Mouse (Mus musculus): ENCODE measurements around the gene Olfr118. TPM values are rescaled to one million over a fixed set of nuclear protein-coding genes. Genes with fewer than 3 reads are reported as not detected.

Gene Olfr118
- polyA plus RNA-seq (2014; fragmentation: Illumina TruSeq; extraction: RNeasy Lipid Tissue Mini Kit (QIAGEN cat#74804); ENCODE audit: low read depth, low replicate concordance), result not detected

GRCm38 (mm10) chr17:37666688-37667087 is at the start of gene Olfr118:
Gene Olfr118, plus strand, starts transcription at chr17:37666988.

GRCm38 (mm10) chr17:37627009-37627408 is 39.8 kb upstream of the Olfr118 start, which contains the start of the genes Olfr115 and Olfr116:
Gene Olfr115, minus strand, starts transcription at chr17:37627109.
Gene Olfr116, minus strand, starts transcription at chr17:37627199.

GRCm38 (mm10) chr17:37663682-37664081 is 3.1 kb upstream of the Olfr118 start, which contains the start of gene Olfr117:
Gene Olfr117, minus strand, starts transcription at chr17:37663782.

GRCm38 (mm10) chr17:37696264-37696663 is 29.5 kb downstream of the Olfr118 start, which contains the start of gene Olfr119:
Gene Olfr119, plus strand, starts transcription at chr17:37696564.

GRCm38 (mm10) chr17:37721508-37721907 is 54.7 kb downstream of the Olfr118 start, which contains the start of gene Olfr120:
Gene Olfr120, plus strand, starts transcription at chr17:37721808.

Other genes with a start within 250 kb of the Olfr118 start
- not detected for gene Olfr108, start 221.5 kb upstream of the Olfr118 start, polyA plus RNA-seq (2014; fragmentation: Illumina TruSeq; extraction: RNeasy Lipid Tissue Mini Kit (QIAGEN cat#74804); ENCODE audit: low read depth, low replicate concordance)
- gene Olfr109, start 208.1 kb upstream of the Olfr118 start, polyA plus RNA-seq (2014; fragmentation: Illumina TruSeq; extraction: RNeasy Lipid Tissue Mini Kit (QIAGEN cat#74804); ENCODE audit: low read depth, low replicate concordance), result not detected
- not detected for gene H2-M2, start 183.4 kb upstream of the Olfr118 start, polyA plus RNA-seq (2014; fragmentation: Illumina TruSeq; extraction: RNeasy Lipid Tissue Mini Kit (QIAGEN cat#74804); ENCODE audit: low read depth, low replicate concordance)
- gene Olfr110, start 174.5 kb upstream of the Olfr118 start, polyA plus RNA-seq (2014; fragmentation: Illumina TruSeq; extraction: RNeasy Lipid Tissue Mini Kit (QIAGEN cat#74804); ENCODE audit: low read depth, low replicate concordance), result not detected
- not detected for gene Olfr111, start 159.0 kb upstream of the Olfr118 start, polyA plus RNA-seq (2014; fragmentation: Illumina TruSeq; extraction: RNeasy Lipid Tissue Mini Kit (QIAGEN cat#74804); ENCODE audit: low read depth, low replicate concordance)
- gene Olfr112, start 97.5 kb upstream of the Olfr118 start, polyA plus RNA-seq (2014; fragmentation: Illumina TruSeq; extraction: RNeasy Lipid Tissue Mini Kit (QIAGEN cat#74804); ENCODE audit: low read depth, low replicate concordance), result 40.7 TPM
- not detected for gene Olfr113, start 89.3 kb upstream of the Olfr118 start, polyA plus RNA-seq (2014; fragmentation: Illumina TruSeq; extraction: RNeasy Lipid Tissue Mini Kit (QIAGEN cat#74804); ENCODE audit: low read depth, low replicate concordance)
- gene Olfr114, start 74.2 kb upstream of the Olfr118 start, polyA plus RNA-seq (2014; fragmentation: Illumina TruSeq; extraction: RNeasy Lipid Tissue Mini Kit (QIAGEN cat#74804); ENCODE audit: low read depth, low replicate concordance), result not detected
- not detected for gene Olfr115, start 39.9 kb upstream of the Olfr118 start, polyA plus RNA-seq (2014; fragmentation: Illumina TruSeq; extraction: RNeasy Lipid Tissue Mini Kit (QIAGEN cat#74804); ENCODE audit: low read depth, low replicate concordance)
- gene Olfr116, start 39.8 kb upstream of the Olfr118 start, polyA plus RNA-seq (2014; fragmentation: Illumina TruSeq; extraction: RNeasy Lipid Tissue Mini Kit (QIAGEN cat#74804); ENCODE audit: low read depth, low replicate concordance), result not detected
- gene Olfr117, start 3.2 kb upstream of the Olfr118 start, polyA plus RNA-seq (2014; fragmentation: Illumina TruSeq; extraction: RNeasy Lipid Tissue Mini Kit (QIAGEN cat#74804); ENCODE audit: low read depth, low replicate concordance), result not detected
- gene Olfr119, start 29.6 kb downstream of the Olfr118 start, polyA plus RNA-seq (2014; fragmentation: Illumina TruSeq; extraction: RNeasy Lipid Tissue Mini Kit (QIAGEN cat#74804); ENCODE audit: low read depth, low replicate concordance), result not detected
- not detected for gene Olfr120, start 54.8 kb downstream of the Olfr118 start, polyA plus RNA-seq (2014; fragmentation: Illumina TruSeq; extraction: RNeasy Lipid Tissue Mini Kit (QIAGEN cat#74804); ENCODE audit: low read depth, low replicate concordance)
- not detected for gene Olfr121, start 81.9 kb downstream of the Olfr118 start, polyA plus RNA-seq (2014; fragmentation: Illumina TruSeq; extraction: RNeasy Lipid Tissue Mini Kit (QIAGEN cat#74804); ENCODE audit: low read depth, low replicate concordance)
- gene Olfr122, start 101.6 kb downstream of the Olfr118 start, polyA plus RNA-seq (2014; fragmentation: Illumina TruSeq; extraction: RNeasy Lipid Tissue Mini Kit (QIAGEN cat#74804); ENCODE audit: low read depth, low replicate concordance), result not detected
- not detected for gene Olfr123, start 126.5 kb downstream of the Olfr118 start, polyA plus RNA-seq (2014; fragmentation: Illumina TruSeq; extraction: RNeasy Lipid Tissue Mini Kit (QIAGEN cat#74804); ENCODE audit: low read depth, low replicate concordance)
- not detected for gene Olfr124, start 132.9 kb downstream of the Olfr118 start, polyA plus RNA-seq (2014; fragmentation: Illumina TruSeq; extraction: RNeasy Lipid Tissue Mini Kit (QIAGEN cat#74804); ENCODE audit: low read depth, low replicate concordance)
- gene Olfr125, start 166.0 kb downstream of the Olfr118 start, polyA plus RNA-seq (2014; fragmentation: Illumina TruSeq; extraction: RNeasy Lipid Tissue Mini Kit (QIAGEN cat#74804); ENCODE audit: low read depth, low replicate concordance), result not detected
- gene Olfr126, start 180.5 kb downstream of the Olfr118 start, polyA plus RNA-seq (2014; fragmentation: Illumina TruSeq; extraction: RNeasy Lipid Tissue Mini Kit (QIAGEN cat#74804); ENCODE audit: low read depth, low replicate concordance), result 1.5 TPM
- 3.0 TPM for gene Olfr127, start 233.4 kb downstream of the Olfr118 start, polyA plus RNA-seq (2014; fragmentation: Illumina TruSeq; extraction: RNeasy Lipid Tissue Mini Kit (QIAGEN cat#74804); ENCODE audit: low read depth, low replicate concordance)